Mouse (Mus musculus): ENCODE data around the gene Ndufa9. TPM values are rescaled to one million over a fixed set of nuclear protein-coding genes. Genes with fewer than 3 reads are reported as not detected.

Ndufa9 gene
- polyA plus RNA-seq, 1 experiment from 2014 or later, result 394 TPM

DNA sequence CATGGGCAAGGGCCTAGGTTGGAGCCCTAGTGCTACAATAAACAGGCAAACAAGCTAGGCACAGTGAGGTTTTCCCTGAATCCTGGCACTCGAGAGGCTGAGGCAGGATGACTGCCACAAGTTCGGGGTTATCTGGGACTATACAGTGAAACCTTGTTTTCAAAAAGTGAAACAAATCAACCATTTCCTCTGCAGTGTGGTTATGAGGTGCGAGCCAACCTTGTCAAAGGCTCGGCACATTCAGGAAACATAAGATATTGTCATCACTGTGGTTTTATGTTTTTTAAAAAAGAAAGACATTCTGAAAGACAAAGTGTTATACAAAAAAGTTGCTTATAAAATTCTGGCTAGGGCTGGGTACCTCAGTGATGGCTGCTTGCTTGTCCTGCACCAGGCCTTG lies 37.5 kb downstream of the Ndufa9 start:
- ATAC-seq (ENCODE audit: insufficient number of reproducible peaks, insufficient read depth, low FRiP score, low read depth), result no peak

DNA sequence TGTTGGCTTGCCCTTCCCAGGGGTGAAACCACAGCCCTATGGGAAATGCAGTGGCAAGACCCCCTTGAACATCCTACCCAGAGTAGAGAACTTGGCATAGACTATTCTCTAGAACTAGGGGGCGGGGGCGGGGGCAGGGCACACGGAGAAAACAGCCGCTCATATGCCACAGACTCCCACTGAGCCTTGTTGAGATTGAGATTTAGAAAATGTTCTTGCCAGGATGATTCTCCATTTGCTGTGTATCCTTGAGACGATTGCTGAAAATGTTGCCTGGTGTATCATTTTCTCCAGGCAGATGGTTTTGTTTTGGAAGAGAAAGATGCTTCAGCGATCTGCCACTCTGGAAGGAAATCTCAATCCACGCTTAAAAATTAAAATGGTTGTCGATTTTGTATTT lies 40.4 kb downstream of the Ndufa9 start:
- Histone ChIP-seq H3K36me3 (ENCODE audit: control insufficient read depth, insufficient read depth, low read length) (no peaks in the 10 kb centered on the region), H3K27ac (replicated peaks in 1 of 2; ENCODE audit: control insufficient read depth in 1 of 2, insufficient read depth in 1 of 2, low read depth in 2 of 2, low read length in 2 of 2) (no peak overlapping the region), H3K4me2 (ENCODE audit: low read length) (no peak overlapping the region), H3K9ac (ENCODE audit: low read length) (no peak overlapping the region), H3K4me1 (ENCODE audit: control insufficient read depth in 2 of 2, insufficient read depth in 2 of 2, low read length in 2 of 2) (no peaks in the 10 kb centered on the region), H3K27me3 (ENCODE audit: control insufficient read depth, insufficient read depth, low read length) (no peaks in the 10 kb centered on the region), H3K4me3 (ENCODE audit: control insufficient read depth in 1 of 2, insufficient read depth in 1 of 2, low read depth in 1 of 2, low read length in 2 of 2) (no peak overlapping the region), H3K9me3 (ENCODE audit: control insufficient read depth, low read length) (no peaks in the 10 kb centered on the region)
- no peak for ATAC-seq (ENCODE audit: insufficient number of reproducible peaks, insufficient read depth, low FRiP score, low read depth)
- 78% methylated on average over 8 of the region's 8 CpGs for WGBS

More for the DNA sequence above, 37.5 kb downstream of the Ndufa9 start:
- H3K36me3 ChIP-seq (ENCODE audit: control insufficient read depth, insufficient read depth, low read length), result no peaks in the 10 kb centered on the region
- no peak overlapping the region for H3K4me2 ChIP-seq (ENCODE audit: low read length)
- no peaks in the 10 kb centered on the region for H3K27me3 ChIP-seq (ENCODE audit: control insufficient read depth, insufficient read depth, low read length)
- WGBS, result 84% methylated on average over 4 of the region's 4 CpGs
- H3K9ac ChIP-seq (ENCODE audit: low read length), result no peak overlapping the region
- H3K27ac ChIP-seq (replicated peaks in 1 of 2; ENCODE audit: control insufficient read depth in 1 of 2, insufficient read depth in 1 of 2, low read depth in 2 of 2, low read length in 2 of 2), result no peak overlapping the region
- H3K4me1 ChIP-seq (ENCODE audit: control insufficient read depth in 2 of 2, insufficient read depth in 2 of 2, low read length in 2 of 2), result no peaks in the 10 kb centered on the region
- no peaks in the 10 kb centered on the region for H3K9me3 ChIP-seq (ENCODE audit: control insufficient read depth, low read length)
- H3K4me3 ChIP-seq (ENCODE audit: control insufficient read depth in 1 of 2, insufficient read depth in 1 of 2, low read depth in 1 of 2, low read length in 2 of 2), result no peak overlapping the region

DNA sequence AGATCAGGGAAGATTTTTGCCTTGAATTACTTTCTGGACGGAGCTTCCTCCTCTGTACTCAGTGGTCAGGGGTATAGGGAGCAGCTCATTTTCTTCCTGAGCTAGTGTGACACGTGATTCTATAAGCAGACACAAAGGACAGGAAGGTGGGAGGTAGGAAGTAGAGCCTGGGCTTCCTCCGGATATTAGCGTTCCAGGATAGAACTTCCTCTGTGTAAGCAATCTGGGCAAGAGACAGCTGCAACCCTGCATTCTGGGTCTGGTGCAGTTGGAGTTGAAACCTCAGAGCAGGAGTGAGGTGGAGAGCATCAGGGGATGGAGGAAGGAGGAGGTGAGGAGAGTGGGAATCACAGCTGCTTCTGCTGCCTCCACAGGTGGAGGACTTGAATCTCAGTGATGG lies 40.8 kb downstream of the Ndufa9 start:
- no peaks in the 10 kb centered on the region for H3K4me1 ChIP-seq (ENCODE audit: control insufficient read depth in 2 of 2, insufficient read depth in 2 of 2, low read length in 2 of 2)
- 56% methylated on average over 4 of the region's 4 CpGs for WGBS
- H3K9ac ChIP-seq (ENCODE audit: low read length), result no peak overlapping the region
- H3K4me3 ChIP-seq (ENCODE audit: control insufficient read depth in 1 of 2, insufficient read depth in 1 of 2, low read depth in 1 of 2, low read length in 2 of 2), result no peak overlapping the region
- no peaks in the 10 kb centered on the region for H3K36me3 ChIP-seq (ENCODE audit: control insufficient read depth, insufficient read depth, low read length)
- H3K27ac ChIP-seq (replicated peaks in 1 of 2; ENCODE audit: control insufficient read depth in 1 of 2, insufficient read depth in 1 of 2, low read depth in 2 of 2, low read length in 2 of 2), result no peak overlapping the region
- no peak overlapping the region for H3K4me2 ChIP-seq (ENCODE audit: low read length)
- H3K27me3 ChIP-seq (ENCODE audit: control insufficient read depth, insufficient read depth, low read length), result no peaks in the 10 kb centered on the region
- ATAC-seq (ENCODE audit: insufficient number of reproducible peaks, insufficient read depth, low FRiP score, low read depth), result peak; percentile 26; the same call in 1 of the 2 replicates
- no peaks in the 10 kb centered on the region for H3K9me3 ChIP-seq (ENCODE audit: control insufficient read depth, low read length)

DNA sequence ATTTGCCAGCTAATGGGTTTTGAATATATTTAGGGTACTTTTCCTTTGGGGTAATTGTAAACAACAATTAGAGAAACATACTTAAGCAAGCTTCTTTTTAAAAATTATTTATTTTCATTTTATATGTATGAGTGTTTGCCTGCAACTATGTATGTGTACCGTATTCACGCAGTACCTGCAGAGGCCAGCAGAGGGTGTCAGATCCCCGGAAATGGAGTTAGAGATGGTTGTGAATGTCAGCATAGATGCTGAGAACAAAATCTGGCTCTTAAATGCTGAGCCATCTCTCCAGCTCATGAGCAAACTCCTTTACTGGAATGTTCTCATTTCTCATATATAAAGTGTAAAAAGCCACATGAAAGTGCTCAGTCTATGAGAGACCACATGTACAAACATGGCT lies 42.2 kb downstream of the Ndufa9 start:
- no peaks in the 10 kb centered on the region for H3K4me1 ChIP-seq (ENCODE audit: control insufficient read depth in 2 of 2, insufficient read depth in 2 of 2, low read length in 2 of 2)
- H3K9me3 ChIP-seq (ENCODE audit: control insufficient read depth, low read length), result no peaks in the 10 kb centered on the region
- no peaks in the 10 kb centered on the region for H3K27me3 ChIP-seq (ENCODE audit: control insufficient read depth, insufficient read depth, low read length)
- H3K27ac ChIP-seq (replicated peaks in 1 of 2; ENCODE audit: control insufficient read depth in 1 of 2, insufficient read depth in 1 of 2, low read depth in 2 of 2, low read length in 2 of 2), result no peak overlapping the region
- ATAC-seq (ENCODE audit: insufficient number of reproducible peaks, insufficient read depth, low FRiP score, low read depth), result no peak
- H3K4me3 ChIP-seq (ENCODE audit: control insufficient read depth in 1 of 2, insufficient read depth in 1 of 2, low read depth in 1 of 2, low read length in 2 of 2), result no peak overlapping the region
- no peak overlapping the region for H3K9ac ChIP-seq (ENCODE audit: low read length)
- H3K36me3 ChIP-seq (ENCODE audit: control insufficient read depth, insufficient read depth, low read length), result no peaks in the 10 kb centered on the region
- 73% methylated on average over 3 of the region's 3 CpGs for WGBS
- no peak overlapping the region for H3K4me2 ChIP-seq (ENCODE audit: low read length)

DNA sequence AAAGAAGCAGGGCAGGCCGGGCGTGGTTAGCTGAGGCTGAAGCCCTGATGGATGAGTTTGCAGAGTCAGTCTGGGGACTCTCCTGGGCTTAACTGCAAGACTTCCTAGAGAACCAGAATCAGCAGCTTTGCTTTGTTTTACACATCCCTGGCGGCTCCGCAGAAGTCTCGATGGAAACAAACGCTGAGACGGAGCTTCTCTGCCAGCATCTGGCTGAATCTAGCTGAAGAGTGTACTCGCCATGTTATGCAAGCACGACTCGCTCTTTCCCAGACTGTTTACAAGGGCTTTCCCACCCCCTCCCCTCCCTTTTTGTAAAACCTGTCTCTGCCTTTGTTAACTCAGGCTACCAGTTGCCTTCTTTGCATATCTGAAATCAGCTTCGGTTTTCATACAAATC lies 46.0 kb downstream of the Ndufa9 start:
- 38% methylated on average over 11 of the region's 11 CpGs for WGBS
- H3K9me3 ChIP-seq (ENCODE audit: control insufficient read depth, low read length), result no peaks in the 10 kb centered on the region
- no peak overlapping the region for H3K4me2 ChIP-seq (ENCODE audit: low read length)
- no peak overlapping the region for H3K27ac ChIP-seq (replicated peaks in 1 of 2; ENCODE audit: control insufficient read depth in 1 of 2, insufficient read depth in 1 of 2, low read depth in 2 of 2, low read length in 2 of 2)
- H3K4me3 ChIP-seq (ENCODE audit: control insufficient read depth in 1 of 2, insufficient read depth in 1 of 2, low read depth in 1 of 2, low read length in 2 of 2), result no peak overlapping the region
- no peaks in the 10 kb centered on the region for H3K36me3 ChIP-seq (ENCODE audit: control insufficient read depth, insufficient read depth, low read length)
- H3K9ac ChIP-seq (ENCODE audit: low read length), result no peak overlapping the region
- no peaks in the 10 kb centered on the region for H3K27me3 ChIP-seq (ENCODE audit: control insufficient read depth, insufficient read depth, low read length)
- H3K4me1 ChIP-seq (ENCODE audit: control insufficient read depth in 2 of 2, insufficient read depth in 2 of 2, low read length in 2 of 2), result no peaks in the 10 kb centered on the region
- no peak for ATAC-seq (ENCODE audit: insufficient number of reproducible peaks, insufficient read depth, low FRiP score, low read depth)

DNA sequence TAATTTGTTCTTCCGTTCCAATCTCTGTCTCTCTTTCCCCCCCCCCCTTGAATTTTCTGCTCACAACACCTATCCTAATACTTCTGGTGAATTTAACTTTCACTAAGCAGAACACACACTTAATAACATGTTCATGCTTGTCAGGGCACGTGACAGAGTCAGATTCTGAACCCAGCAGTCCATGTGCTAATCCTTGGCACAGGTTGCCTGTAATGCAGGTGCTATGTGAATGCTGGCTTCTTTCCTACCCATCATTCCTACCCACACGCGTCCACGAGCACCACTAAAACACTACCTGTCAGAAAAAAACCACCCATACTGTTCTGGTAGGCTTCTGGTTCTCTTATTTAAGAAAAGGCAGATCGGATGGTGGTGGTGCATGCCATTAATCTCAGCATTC lies 54.2 kb downstream of the Ndufa9 start:
- Histone ChIP-seq H3K27ac (replicated peaks in 1 of 2; ENCODE audit: control insufficient read depth in 1 of 2, insufficient read depth in 1 of 2, low read depth in 2 of 2, low read length in 2 of 2) (no peak overlapping the region), H3K4me2 (ENCODE audit: low read length) (no peak overlapping the region), H3K27me3 (ENCODE audit: control insufficient read depth, insufficient read depth, low read length) (no peaks in the 10 kb centered on the region; the same call in 1 of the 2 replicates), H3K4me1 (ENCODE audit: control insufficient read depth in 2 of 2, insufficient read depth in 2 of 2, low read length in 2 of 2) (no peaks in the 10 kb centered on the region), H3K36me3 (ENCODE audit: control insufficient read depth, insufficient read depth, low read length) (no peaks in the 10 kb centered on the region), H3K9me3 (ENCODE audit: control insufficient read depth, low read length) (no peaks in the 10 kb centered on the region), H3K4me3 (ENCODE audit: control insufficient read depth in 1 of 2, insufficient read depth in 1 of 2, low read depth in 1 of 2, low read length in 2 of 2) (no peak overlapping the region), H3K9ac (ENCODE audit: low read length) (no peak overlapping the region)
- ATAC-seq (ENCODE audit: insufficient number of reproducible peaks, insufficient read depth, low FRiP score, low read depth), result no peak
- 85% methylated on average over 6 of the region's 6 CpGs for WGBS

DNA sequence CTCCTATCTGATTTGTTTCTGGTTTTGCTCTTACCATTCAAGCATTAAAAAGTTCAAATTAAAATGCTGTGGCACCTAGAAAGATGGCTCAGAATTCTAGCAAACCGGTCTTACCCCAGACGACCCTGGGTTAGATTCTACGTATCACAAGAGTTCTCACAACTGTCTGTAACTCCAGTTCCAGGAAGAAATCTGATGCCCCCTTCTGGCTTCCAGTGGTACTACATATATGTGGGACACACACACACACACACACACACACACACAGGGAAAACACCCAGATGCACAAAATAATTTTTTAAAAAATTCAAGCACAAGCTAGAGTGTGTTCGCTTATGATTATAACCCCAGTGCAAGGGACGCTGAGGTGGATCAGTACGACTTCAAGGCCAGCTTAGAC lies 55.2 kb downstream of the Ndufa9 start:
- no peaks in the 10 kb centered on the region for H3K36me3 ChIP-seq (ENCODE audit: control insufficient read depth, insufficient read depth, low read length)
- no peak overlapping the region for H3K4me2 ChIP-seq (ENCODE audit: low read length)
- no peaks in the 10 kb centered on the region for H3K9me3 ChIP-seq (ENCODE audit: control insufficient read depth, low read length)
- ATAC-seq (ENCODE audit: insufficient number of reproducible peaks, insufficient read depth, low FRiP score, low read depth), result no peak
- H3K9ac ChIP-seq (ENCODE audit: low read length), result no peak overlapping the region
- no peak overlapping the region for H3K4me3 ChIP-seq (ENCODE audit: control insufficient read depth in 1 of 2, insufficient read depth in 1 of 2, low read depth in 1 of 2, low read length in 2 of 2)
- no peaks in the 10 kb centered on the region for H3K4me1 ChIP-seq (ENCODE audit: control insufficient read depth in 2 of 2, insufficient read depth in 2 of 2, low read length in 2 of 2)
- WGBS, result 93% methylated on average over 6 of the region's 6 CpGs
- H3K27ac ChIP-seq (replicated peaks in 1 of 2; ENCODE audit: control insufficient read depth in 1 of 2, insufficient read depth in 1 of 2, low read depth in 2 of 2, low read length in 2 of 2), result no peak overlapping the region
- no peaks in the 10 kb centered on the region; the same call in 1 of the 2 replicates for H3K27me3 ChIP-seq (ENCODE audit: control insufficient read depth, insufficient read depth, low read length)

DNA sequence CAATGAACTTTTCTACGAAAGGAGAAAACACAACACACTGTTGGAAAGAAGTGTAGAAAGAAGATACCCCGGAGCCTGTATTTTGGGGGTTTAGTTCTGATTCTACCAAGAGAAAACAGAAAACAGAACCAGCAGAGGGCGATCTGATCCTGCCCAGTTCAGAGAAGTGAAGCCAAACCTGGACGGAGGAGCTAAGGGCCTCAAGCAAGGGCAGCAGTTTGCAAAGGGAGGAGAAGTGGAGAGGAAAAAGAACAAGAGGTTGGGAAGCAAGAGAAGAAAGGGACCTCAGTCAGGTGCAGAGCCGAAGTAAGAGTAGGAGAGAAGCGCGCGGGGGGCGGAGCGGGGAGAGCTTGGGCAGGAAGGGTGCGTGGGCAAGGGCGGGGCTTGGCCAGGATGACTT lies 57.0 kb downstream of the Ndufa9 start:
- Histone ChIP-seq H3K9me3 (ENCODE audit: control insufficient read depth, low read length) (no peaks in the 10 kb centered on the region), H3K27ac (replicated peaks in 1 of 2; ENCODE audit: control insufficient read depth in 1 of 2, insufficient read depth in 1 of 2, low read depth in 2 of 2, low read length in 2 of 2) (no peak overlapping the region), H3K36me3 (ENCODE audit: control insufficient read depth, insufficient read depth, low read length) (no peaks in the 10 kb centered on the region), H3K27me3 (ENCODE audit: control insufficient read depth, insufficient read depth, low read length) (no peaks in the 10 kb centered on the region; the same call in 1 of the 2 replicates), H3K9ac (ENCODE audit: low read length) (peak overlapping the region; percentile 25; the same call in 1 of the 2 replicates), H3K4me1 (ENCODE audit: control insufficient read depth in 2 of 2, insufficient read depth in 2 of 2, low read length in 2 of 2) (no peaks in the 10 kb centered on the region), H3K4me2 (ENCODE audit: low read length) (peak overlapping the region; percentile 58), H3K4me3 (ENCODE audit: control insufficient read depth in 1 of 2, insufficient read depth in 1 of 2, low read depth in 1 of 2, low read length in 2 of 2) (peak overlapping the region; percentile 26 to 44)
- WGBS, result 29% methylated on average over 12 of the region's 12 CpGs
- ATAC-seq (ENCODE audit: insufficient number of reproducible peaks, insufficient read depth, low FRiP score, low read depth), result no peak
